Mouse (Mus musculus) kidney, postnatal 36 days (tissue): ENCODE data around the gene Apoa2.

Experiments used
- DNase-seq, 2 experiments: peaks; one replicate each; pipeline ENCODE4 v3.0.0; 2021 to 2022; ENCODE audit warnings: mixed read lengths in 2 of 2

The Apoa2 gene

DNA sequence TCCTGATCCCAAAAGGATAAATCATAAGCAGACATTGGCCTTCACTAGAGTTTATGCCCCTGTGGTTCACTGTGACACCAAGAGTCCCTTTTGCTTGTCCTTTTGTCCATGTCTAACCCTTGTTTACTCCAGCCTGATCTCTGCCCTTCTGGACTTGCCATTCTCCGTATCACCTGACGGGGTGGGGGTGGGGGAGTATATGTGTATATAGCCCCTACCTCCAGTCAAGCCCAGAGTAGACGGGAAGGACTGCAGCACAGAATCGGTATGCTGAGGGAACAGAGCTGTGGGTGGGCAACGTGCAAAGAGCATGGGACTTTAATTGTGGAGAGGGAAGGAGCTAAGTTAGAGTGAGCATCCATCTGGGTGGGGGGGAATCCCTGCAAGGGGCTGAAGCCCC lies at the start of gene Apoa2:
Gene Apoa2, plus strand, starts transcription at position 198 of the 400 bp plus-strand sequence.
- DNase-seq = no peak

DNA sequence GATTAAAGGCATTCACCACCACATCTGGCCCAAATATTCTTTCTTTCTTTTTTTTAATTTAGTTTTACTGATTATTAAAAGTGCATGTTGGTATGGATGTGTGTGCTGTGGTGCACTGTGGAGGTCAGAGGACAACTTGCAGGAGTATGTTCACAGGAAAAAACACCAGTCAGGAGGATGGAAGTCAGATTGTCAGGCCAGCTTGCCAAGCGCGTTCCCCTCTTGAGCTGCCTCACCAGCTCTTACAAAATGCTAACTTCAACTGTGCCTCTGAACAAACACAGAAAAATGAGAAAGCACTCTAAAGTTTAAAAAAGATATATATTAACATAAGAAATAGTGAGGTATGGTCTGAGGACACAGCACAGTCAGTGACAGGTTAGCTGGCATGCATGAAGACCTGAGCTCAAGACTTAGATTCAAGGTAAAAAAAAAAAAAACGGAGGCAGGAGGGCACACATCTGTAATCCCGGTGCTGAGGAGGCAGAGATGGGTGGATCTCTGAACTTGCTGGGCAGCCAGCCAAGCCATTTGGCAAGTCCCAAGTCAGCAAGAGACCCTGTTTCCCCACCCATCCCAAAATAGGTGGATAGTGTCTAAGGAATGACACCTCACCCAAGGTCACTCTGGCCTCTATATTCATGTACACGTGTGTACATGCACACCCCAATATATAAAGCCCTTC lies 45.2 kb upstream of the Apoa2 start:
- DNase-seq = peak; percentile 28 to 48

- no peak for DNase-seq
These were observed 41.8 kb upstream of the Apoa2 start for GRCm38 (mm10) chr1:171183025-171183424.

- DNase-seq = peak; percentile 53 to 54
These were observed 41.2 kb upstream of the Apoa2 start for GRCm38 (mm10) chr1:171183620-171184019.

DNA sequence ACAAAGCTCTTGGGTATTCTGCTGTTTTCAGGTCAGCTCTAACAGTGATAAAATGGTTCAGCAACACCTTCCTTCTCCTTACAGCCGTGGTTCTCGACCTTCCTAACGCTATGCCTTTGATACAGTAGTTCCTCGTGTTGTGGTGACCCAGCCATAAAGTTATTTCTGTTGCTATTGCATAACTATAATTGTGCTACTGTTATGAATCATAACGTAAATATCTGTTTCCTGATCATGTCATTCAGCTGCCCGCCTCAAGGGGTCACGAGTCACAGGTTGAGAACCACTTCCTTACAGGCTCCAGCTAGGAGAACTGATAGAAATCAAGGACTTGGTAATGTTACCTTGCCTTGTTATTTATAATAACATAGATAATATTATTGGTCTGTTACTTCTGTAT lies 40.5 kb upstream of the Apoa2 start:
- DNase-seq = peak; percentile 39 to 54

GRCm38 (mm10) chr1:171185655-171186054 lies 39.2 kb upstream of the Apoa2 start:
- no peak for DNase-seq

DNA sequence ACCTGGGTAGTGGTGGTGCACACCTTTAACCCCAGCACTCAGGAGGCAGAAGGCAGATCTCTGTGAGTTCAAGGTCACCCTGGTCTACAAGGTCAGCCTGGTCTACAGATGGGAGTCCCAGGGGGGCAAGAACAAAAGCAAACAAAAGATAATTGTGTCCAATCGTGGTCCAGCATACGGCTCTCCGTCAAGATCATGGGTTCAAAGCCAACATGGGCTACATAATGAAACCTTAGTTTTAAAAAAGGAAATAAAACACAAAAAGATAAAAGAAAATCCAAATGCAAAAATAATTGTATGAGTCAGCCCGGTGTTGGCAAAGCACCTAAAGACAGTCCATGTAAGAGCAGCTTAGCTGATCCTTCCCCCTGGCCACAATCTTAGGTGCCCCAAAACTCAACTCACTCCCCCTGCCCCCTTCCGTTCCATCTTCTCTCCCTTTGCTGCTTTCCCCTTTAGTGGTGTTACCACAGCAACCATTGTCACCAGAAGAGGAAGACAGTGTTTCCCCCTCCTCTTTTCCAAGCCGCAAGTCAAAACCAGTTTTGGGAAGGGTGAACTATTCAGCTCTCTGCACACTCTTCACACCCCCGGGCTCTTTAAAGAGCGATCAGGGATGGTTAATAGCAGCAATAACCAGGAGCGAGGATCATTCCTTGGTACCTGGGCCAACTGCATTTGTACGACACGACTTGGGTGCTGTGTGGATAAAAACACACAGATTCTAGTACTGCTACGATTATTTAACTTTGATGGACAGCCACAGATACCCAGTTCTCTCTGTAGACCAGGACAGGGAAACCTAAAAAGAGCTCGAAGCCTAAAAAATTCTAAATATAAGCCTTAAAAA lies 36.8 kb upstream of the Apoa2 start:
- DNase-seq = no peak

GRCm38 (mm10) chr1:171189046-171189445 lies 35.8 kb upstream of the Apoa2 start:
- no peak for DNase-seq

DNA sequence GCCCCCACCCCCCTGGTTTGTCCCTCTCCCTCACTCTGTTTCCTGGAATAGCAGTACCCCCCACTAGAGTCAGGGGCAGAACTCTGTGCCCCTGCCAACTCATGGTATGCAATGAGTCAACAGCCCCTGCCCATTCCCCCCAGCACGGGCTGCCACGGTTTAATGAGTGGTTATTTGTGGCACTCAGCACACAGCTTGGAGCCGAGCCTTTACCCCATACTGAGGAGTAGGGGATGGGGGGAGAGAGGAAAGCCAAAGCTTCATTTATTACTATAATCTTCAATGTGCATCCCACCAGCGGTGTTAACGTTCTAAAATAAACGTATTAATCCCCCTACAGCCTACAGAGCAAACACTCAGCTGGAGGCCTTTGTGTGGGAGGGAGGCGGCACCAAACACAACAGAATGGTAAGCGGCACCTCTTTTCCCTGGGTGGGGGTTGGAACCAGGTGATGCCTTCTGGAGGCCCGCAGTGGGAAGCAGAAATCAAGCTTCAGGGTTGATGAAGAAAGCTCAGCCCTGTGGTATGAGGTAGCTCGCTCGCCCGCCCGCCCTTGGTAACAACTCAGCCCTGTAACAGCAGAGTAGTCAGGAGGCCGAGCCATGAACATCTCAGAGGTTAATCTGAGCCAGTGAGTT lies 35.3 kb upstream of the Apoa2 start:
- DNase-seq = no peak

DNA sequence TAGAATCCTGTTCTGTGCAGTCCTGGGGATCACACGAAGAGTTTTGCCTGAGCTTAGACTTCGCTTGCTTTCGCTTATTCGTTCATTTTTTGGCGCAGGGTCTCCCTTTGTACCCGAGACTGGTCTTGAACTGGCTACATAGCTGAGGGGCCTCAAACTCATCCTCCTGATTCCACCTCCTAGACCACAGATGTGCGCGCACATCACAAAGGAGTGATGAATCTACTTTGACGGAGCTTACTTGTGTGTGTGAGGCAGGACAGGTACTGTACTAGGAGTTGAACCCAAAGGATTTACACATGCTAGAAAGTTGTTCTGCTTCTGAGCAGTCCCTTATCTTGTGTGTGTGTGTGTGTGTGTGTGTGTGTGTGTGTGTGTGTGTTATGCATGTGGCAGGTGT lies 34.0 kb upstream of the Apoa2 start:
- no peak for DNase-seq

- DNase-seq = no peak
These were observed 32.6 kb upstream of the Apoa2 start for GRCm38 (mm10) chr1:171192283-171192682.

- DNase-seq = no peak
These were observed 31.6 kb upstream of the Apoa2 start for GRCm38 (mm10) chr1:171193093-171193840.

DNA sequence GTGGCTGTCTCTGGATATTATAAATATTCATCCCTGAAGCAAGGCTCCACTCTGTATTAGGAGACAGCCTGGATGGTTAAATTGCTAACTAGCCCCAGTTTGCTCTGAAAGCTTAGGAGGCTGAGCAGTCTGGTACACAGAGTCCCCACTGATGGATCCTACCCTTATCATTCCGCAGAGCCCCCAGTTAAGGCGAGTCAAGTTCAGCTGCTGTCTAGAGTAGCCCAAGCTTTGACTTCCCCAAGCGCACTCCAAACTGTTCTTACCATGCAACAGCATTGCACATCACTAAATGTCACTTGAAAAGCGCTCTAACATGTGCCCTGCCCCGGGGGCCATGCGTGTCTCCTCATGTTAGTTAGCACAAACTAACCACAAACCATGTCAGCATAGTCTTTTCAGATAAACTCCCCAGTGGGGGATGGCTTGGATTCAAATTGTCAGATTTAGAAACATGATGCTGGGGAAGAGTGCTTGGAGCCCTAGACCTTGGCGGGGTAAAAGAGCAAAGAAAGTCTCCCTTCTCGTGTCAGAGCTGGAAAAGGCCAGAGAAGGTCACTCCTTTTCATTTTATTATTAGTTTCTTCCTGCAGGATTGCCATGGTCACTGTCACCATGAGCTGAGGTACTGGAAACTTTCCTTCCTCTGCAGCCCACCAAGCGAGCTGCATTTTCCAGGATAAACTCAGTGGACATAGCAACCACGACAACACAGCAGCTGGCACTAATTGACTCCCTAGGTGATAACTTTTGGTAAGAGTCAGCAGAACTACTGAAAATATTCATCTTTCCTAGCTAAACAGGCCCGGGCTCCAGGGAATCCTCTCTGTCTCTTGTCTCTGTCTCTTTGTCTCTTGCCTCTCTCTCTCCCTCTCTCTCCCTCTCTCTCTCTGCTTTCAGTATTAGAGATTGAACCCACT lies 30.7 kb upstream of the Apoa2 start:
- DNase-seq = no peak

GRCm38 (mm10) chr1:171195046-171195822 lies 29.6 kb upstream of the Apoa2 start:
- no peak for DNase-seq

- DNase-seq = peak; percentile 56 to 65
These were observed 28.9 kb upstream of the Apoa2 start, which contains the start of gene Pcp4l1 for GRCm38 (mm10) chr1:171195887-171196397. TSS of gene Pcp4l1 (minus strand) at chr1:171196268.

GRCm38 (mm10) chr1:171199532-171199931 lies 25.3 kb upstream of the Apoa2 start:
- DNase-seq = no peak

DNA sequence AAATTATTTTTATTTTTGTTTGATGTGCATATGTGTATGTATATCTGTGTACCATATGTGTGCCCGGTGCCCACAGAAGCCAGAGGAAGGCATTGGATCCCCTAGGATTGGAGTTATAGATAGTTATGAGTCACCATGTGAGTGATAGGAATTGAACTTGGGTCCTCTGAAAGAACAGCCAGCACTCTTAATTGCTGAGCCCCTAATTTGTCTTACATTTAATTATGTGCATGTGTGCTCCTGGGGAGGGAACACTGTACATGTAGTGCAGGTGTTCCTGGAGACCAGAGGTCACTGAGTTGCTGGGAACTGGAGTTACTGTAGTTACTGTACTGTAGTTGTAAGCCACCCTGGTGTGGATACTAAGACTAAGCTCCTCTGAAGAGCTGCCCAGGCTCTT lies 24.1 kb upstream of the Apoa2 start:
- DNase-seq = no peak

GRCm38 (mm10) chr1:171203471-171204248 lies 21.2 kb upstream of the Apoa2 start:
- no peak for DNase-seq

GRCm38 (mm10) chr1:171204249-171204644 lies 20.6 kb upstream of the Apoa2 start:
- DNase-seq = peak; percentile 20 to 56
